Mouse (Mus musculus) myocyte (in vitro differentiated cells): ENCODE data around the gene Ccdc30. TPM values are rescaled to one million over a fixed set of nuclear protein-coding genes. Genes with fewer than 3 reads are reported as not detected.

Experiments used
- H3K27me3 ChIP-seq: one replicate; pipeline ENCODE4 v1.6.1; 2011; ENCODE audit not compliant: control insufficient read depth, insufficient read depth, insufficient read length
- H3K36me3 ChIP-seq: one replicate; pipeline ENCODE4 v1.6.1; 2011; ENCODE audit not compliant: control insufficient read depth, insufficient read depth
- H3K4me2 ChIP-seq: one replicate; pipeline ENCODE4 v1.6.1; 2011; ENCODE audit warnings: low read depth, control low read depth
- H3K4me3 ChIP-seq: one replicate; pipeline ENCODE4 v1.5.1; 2011; ENCODE audit warnings: mild to moderate bottlenecking, control low read depth, moderate library complexity
- H3K79me2 ChIP-seq: one replicate; pipeline ENCODE4 v1.6.1; 2011; ENCODE audit not compliant: control insufficient read depth, insufficient read depth
- H3ac ChIP-seq: one replicate; pipeline ENCODE4 v1.6.1; 2011; ENCODE audit not compliant: control insufficient read depth, insufficient read length
- CEBPB ChIP-seq: IDR thresholded peaks from 2 replicates; pipeline ENCODE4 v1.6.1; 2011; ENCODE audit warnings: mild to moderate bottlenecking, moderate library complexity; ENCODE audit not compliant: poor library complexity, insufficient read depth, severe bottlenecking
- E2F4 ChIP-seq: IDR thresholded peaks from one replicate; pipeline ENCODE4 v1.6.1; 2011; ENCODE audit warnings: mild to moderate bottlenecking, control low read depth, moderate library complexity; ENCODE audit not compliant: insufficient read depth
- MAX ChIP-seq: IDR thresholded peaks from one replicate; pipeline ENCODE4 v1.6.1; 2011; ENCODE audit warnings: low read depth, mild to moderate bottlenecking, control low read depth
- MYOD1 ChIP-seq, 3 experiments: IDR thresholded peaks; one replicate each; pipeline ENCODE4 v1.6.1; 2011; ENCODE audit warnings: control low read depth in 2 of 3, low read depth in 2 of 3, mild to moderate bottlenecking in 2 of 3, moderate library complexity in 1 of 3; ENCODE audit not compliant: insufficient read length in 2 of 3, control insufficient read depth in 1 of 3
- MYOG ChIP-seq, 3 experiments: IDR thresholded peaks; one replicate each; pipeline ENCODE4 v1.6.1; 2011; ENCODE audit warnings: control low read depth in 2 of 3, low read depth in 2 of 3, mild to moderate bottlenecking in 2 of 3; ENCODE audit not compliant: insufficient read length in 2 of 3, control insufficient read depth in 1 of 3, insufficient read depth in 1 of 3
- POLR2A ChIP-seq: IDR thresholded peaks from one replicate; pipeline ENCODE4 v1.6.1; 2011; ENCODE audit warnings: low read depth, mild to moderate bottlenecking, control low read depth, moderate library complexity; ENCODE audit not compliant: insufficient read length
- POLR2AphosphoS2 ChIP-seq: IDR thresholded peaks from one replicate; pipeline ENCODE4 v1.6.1; 2011; ENCODE audit warnings: low read depth, control low read depth; ENCODE audit not compliant: insufficient read length
- SRF ChIP-seq: IDR thresholded peaks from one replicate; pipeline ENCODE4 v1.6.1; 2011; ENCODE audit warnings: low read depth; ENCODE audit not compliant: control insufficient read depth, insufficient read length
- TCF12 ChIP-seq: IDR thresholded peaks from one replicate; pipeline ENCODE4 v1.6.1; 2011; ENCODE audit warnings: mild to moderate bottlenecking, control low read depth; ENCODE audit not compliant: poor library complexity, insufficient read depth, severe bottlenecking
- TCF3 ChIP-seq: IDR thresholded peaks from one replicate; pipeline ENCODE4 v1.6.1; 2011; ENCODE audit warnings: low read depth, control low read depth; ENCODE audit not compliant: insufficient read length
- USF1 ChIP-seq: IDR thresholded peaks from one replicate; pipeline ENCODE4 v1.6.1; 2011; ENCODE audit warnings: low read depth, mild to moderate bottlenecking, control low read depth, moderate library complexity
- polyA plus RNA-seq: library from polyadenylated mRNA; unstranded; fragments of >200 nt; fragmentation: generic; extraction: Trizol; gene quantifications from one replicate; pipeline ENCODE4 v1.2.1, GENCODE M21; 2012; ENCODE audit warnings: missing spikeins

The Ccdc30 gene
- polyA plus RNA-seq, 1 experiment = 0.17 TPM

DNA sequence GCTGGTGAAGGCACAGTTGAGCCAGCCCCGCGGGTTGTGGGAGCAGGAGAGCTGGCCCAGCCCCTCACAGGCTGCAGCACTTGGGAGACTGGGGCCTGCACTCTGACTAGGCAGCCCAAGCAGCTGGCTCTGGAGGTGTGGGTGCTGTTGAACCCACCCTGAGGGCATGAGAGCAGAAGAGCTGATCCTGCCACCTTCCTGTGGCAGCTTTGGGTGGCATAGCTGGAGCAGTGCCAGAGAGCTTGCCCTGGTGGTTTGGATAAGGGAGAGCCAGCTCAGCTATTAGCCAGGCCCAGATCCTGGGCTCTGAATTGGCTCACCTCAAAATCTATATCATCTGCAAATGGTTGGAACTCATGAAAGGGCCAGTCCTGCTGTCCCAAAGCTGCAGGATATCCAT is 12.4 kb upstream of the Ccdc30 start:
- TF ChIP-seq MAX = no peak
- no peak for TF ChIP-seq MYOG (IDR thresholded peaks at IDR 0.05; ENCODE audit: control insufficient read depth in 1 of 3, insufficient read depth in 1 of 3, insufficient read length in 2 of 3, low read depth in 2 of 3)
- TF ChIP-seq MYOD1 (IDR thresholded peaks at IDR 0.05; ENCODE audit: control insufficient read depth in 1 of 3, insufficient read length in 2 of 3, low read depth in 2 of 3) = no peak
- no peak for TF ChIP-seq TCF3
- no peak for TF ChIP-seq POLR2AphosphoS2
- TF ChIP-seq TCF12 = no peak
- no peak for TF ChIP-seq CEBPB
- TF ChIP-seq USF1 = no peak
- H3K79me2 ChIP-seq = no peaks in the 10 kb centered on the region
- no peak overlapping the region for H3ac ChIP-seq

DNA sequence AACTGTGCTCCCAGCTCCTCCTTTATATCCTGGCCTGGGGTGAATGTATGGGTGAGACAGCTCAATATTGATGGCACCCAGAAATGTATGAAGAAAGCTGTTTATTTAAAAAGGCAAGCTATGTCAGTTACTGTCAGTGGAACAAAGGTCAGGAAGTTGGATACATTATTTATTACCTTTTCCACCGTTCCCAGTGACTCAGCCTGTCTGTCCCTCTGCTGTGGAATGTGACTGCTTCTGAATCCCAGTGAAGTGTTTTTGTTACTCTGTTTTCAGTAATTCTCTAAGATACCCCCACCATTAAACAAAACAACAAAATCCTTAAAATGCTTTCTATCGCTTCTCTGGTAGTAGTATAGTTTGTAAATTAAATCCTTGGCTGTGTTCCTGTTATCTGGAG is 10.3 kb upstream of the Ccdc30 start:
- peaks cover 5% of the 10 kb centered on the region for H3K27me3 ChIP-seq
- H3K79me2 ChIP-seq = no peaks in the 10 kb centered on the region
- TF ChIP-seq POLR2A (no peak), TCF12 (no peak), MYOG (IDR thresholded peaks at IDR 0.05; ENCODE audit: control insufficient read depth in 1 of 3, insufficient read depth in 1 of 3, insufficient read length in 2 of 3, low read depth in 2 of 3) (no peak), CEBPB (no peak), SRF (no peak)
- H3K4me3 ChIP-seq = no peak overlapping the region
- no peak overlapping the region for H3ac ChIP-seq
- H3K36me3 ChIP-seq = no peaks in the 10 kb centered on the region
- no peak overlapping the region for H3K4me2 ChIP-seq

More for the DNA sequence above, 12.4 kb upstream of the Ccdc30 start:
- Histone ChIP-seq H3K4me3 (no peak overlapping the region), H3K27me3 (peaks cover 5% of the 10 kb centered on the region), H3K36me3 (no peaks in the 10 kb centered on the region), H3K4me2 (no peak overlapping the region)

DNA sequence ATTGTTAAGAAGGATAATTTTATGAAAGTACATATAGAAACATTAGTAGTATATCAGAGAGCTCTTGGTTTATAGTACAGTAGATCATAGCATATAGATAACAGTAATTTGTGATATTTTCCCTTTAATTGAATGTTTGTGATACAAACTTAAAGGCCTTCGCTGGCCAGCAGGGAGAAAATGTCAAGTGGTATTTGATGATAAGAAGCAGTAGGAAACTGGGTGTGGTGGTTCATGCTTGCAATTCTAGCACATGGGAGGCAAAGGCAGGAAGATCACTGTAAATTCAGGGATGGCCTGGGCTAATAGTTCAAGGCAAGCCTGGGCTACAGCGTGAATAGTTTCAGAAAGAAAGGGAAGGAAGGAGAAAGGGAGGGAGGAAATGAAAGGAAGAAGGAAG is 9.8 kb upstream of the Ccdc30 start:
- H3ac ChIP-seq = no peak overlapping the region
- H3K4me2 ChIP-seq = no peak overlapping the region
- no peak overlapping the region for H3K4me3 ChIP-seq
- H3K27me3 ChIP-seq = peaks cover 5% of the 10 kb centered on the region
- TF ChIP-seq MAX = no peak
- no peaks in the 10 kb centered on the region for H3K36me3 ChIP-seq
- no peaks in the 10 kb centered on the region for H3K79me2 ChIP-seq

DNA sequence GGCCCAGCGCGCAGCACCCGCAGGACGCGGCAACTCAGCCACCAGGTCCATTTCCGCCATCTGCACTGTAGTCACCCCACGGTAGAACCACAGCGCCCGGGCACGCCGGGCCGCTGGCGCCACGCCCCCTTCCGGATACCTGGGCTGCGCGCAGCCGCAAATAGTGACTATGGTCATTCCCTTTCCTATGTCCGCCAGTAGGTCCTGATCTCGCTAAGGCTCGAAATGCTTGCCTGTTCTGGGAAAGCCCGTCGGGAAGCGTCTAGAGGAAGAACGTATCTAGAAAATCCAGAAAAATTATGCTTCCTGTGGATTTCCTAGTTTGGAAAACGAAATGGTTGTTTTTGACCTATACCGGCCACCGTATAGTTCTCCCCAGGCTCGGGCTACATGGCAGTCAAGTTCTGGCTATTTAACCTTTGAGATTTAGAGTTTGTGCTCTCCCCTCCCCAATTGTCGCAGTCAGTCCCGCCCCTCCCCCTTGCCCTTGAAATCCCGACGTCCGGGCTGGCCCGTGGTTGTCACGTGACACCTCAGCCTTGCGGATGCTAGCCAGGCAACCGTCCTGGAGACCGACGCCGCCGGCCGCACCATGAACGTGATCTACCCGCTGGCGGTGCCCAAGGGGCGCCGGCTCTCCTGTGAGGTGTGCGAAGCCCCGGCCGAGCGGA is 7.1 kb upstream of the Ccdc30 start, which contains the start of the genes Ppcs and Zmynd12:
TSS of gene Ppcs (minus strand) at position 127 of the 671 bp plus-strand sequence.
TSS of gene Zmynd12 (plus strand) at position 521 of the 671 bp plus-strand sequence.
- Histone ChIP-seq H3K4me3 (peak within 1 kb of the TSS; percentile 65), H3K79me2 (no peaks in the 10 kb centered on the region), H3ac (peak within 1 kb of the TSS; percentile 31), H3K27me3 (no peaks in the 10 kb centered on the region), H3K4me2 (peak within 1 kb of the TSS; percentile 97), H3K36me3 (no peaks in the 10 kb centered on the region)
- TF ChIP-seq CEBPB (no peak), USF1 (peak; percentile 83), MYOD1 (IDR thresholded peaks at IDR 0.05; ENCODE audit: control insufficient read depth in 1 of 3, insufficient read length in 2 of 3, low read depth in 2 of 3) (no peak), POLR2AphosphoS2 (peak; percentile 69), POLR2A (peak; percentile 75)

DNA sequence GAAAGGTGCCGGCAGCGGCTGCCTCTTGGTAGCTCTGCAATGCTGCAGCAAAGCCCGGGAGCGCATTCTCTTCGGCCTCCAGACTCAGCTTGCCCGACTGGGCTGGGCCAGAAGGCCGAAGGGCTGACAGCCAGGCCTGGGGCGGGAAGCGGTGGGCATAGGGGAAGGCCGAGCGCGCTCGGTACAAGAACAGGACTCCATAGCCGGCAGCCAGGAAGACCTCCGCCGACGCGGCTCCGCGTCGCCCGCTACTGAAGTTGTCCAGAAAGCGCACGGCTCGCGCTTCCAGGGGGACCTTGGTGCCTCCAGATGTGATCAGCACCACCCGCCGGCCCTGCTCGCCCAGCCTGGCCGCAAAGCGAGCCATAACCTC is 6.6 kb upstream of the Ccdc30 start:
- H3ac ChIP-seq = peak overlapping the region; percentile 31
- TF ChIP-seq MYOD1 (IDR thresholded peaks at IDR 0.05; ENCODE audit: control insufficient read depth in 1 of 3, insufficient read length in 2 of 3, low read depth in 2 of 3) (peak in 1 of 3 experiments; percentile 10), POLR2A (no peak)

DNA sequence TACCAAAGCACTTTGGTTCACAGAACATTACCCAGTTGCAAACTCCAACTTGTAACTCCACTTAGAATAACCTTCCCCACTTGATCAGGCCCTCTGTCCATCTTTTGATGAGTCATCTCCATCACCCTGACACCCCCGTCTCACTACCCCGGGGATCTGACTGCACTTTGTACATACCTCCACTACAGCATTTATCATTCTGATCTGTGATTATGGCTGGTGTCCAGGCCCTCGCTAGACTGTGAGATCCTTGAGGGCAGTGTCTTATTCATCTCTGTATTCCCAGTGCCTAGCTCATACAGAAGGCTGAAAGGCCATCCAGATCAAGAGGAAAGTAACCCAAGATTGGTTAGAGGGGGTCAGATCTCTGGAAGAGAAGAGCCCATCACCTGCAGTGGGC is 5.9 kb upstream of the Ccdc30 start:
- peak overlapping the region; percentile 31 for H3ac ChIP-seq
- H3K36me3 ChIP-seq = no peaks in the 10 kb centered on the region
- no peak for TF ChIP-seq MYOD1 (IDR thresholded peaks at IDR 0.05; ENCODE audit: control insufficient read depth in 1 of 3, insufficient read length in 2 of 3, low read depth in 2 of 3)
- TF ChIP-seq CEBPB = no peak
- no peak for TF ChIP-seq E2F4
- no peak for TF ChIP-seq MAX
- H3K4me2 ChIP-seq = peak overlapping the region; percentile 97
- H3K27me3 ChIP-seq = no peaks in the 10 kb centered on the region
- H3K79me2 ChIP-seq = no peaks in the 10 kb centered on the region
- H3K4me3 ChIP-seq = peak overlapping the region; percentile 65

More for the DNA sequence above, 6.6 kb upstream of the Ccdc30 start:
- Histone ChIP-seq H3K79me2 (no peaks in the 10 kb centered on the region), H3K36me3 (no peaks in the 10 kb centered on the region), H3K4me2 (peak overlapping the region; percentile 97), H3K4me3 (peak overlapping the region; percentile 65), H3K27me3 (no peaks in the 10 kb centered on the region)
